Mouse (Mus musculus): Measurements from ENCODE around the gene Dlg2. TPM values are rescaled to one million over a fixed set of nuclear protein-coding genes. Genes with fewer than 3 reads are reported as not detected.

Gene Dlg2
- polyA plus RNA-seq, 1 experiment from 2014 or later = 0.87 TPM

DNA sequence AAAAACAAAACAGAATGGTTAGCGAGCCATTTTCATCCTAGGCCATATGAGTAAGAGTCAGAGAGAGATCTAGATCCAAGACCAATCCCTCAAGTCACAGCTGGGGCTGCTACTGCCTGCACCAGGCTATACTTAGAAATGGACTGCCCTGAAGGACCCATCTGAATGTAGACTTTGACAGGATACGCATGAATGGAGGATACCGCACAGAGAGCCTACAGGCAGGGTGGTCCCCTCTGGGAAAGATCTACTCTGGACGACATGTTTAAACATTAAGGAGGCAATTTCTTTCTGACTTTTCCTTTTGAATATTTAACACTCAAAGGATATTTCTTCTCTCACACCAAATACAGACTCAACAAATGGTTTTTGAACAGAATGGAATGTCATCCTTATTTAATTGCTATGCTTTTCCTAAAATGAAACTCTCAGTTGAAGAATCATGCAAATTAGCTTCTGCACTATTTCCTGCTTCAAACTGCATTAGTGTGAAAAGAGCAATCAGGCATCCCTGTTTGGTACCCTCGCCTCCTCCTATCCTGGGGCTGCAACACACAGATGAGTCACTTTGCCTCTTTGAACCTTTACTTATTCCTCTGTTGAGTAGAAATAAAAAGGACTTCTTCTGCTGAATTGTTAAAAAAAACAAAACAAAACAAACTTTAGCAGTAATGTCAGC, 1856.9 kb downstream of the Dlg2 start:
- 75% methylated on average over 5 of the region's 5 CpGs for whole genome bisulfite sequencing
- no peak for ATAC-seq (replicated peaks; ENCODE audit: low FRiP score, low read depth)
- no peaks in the 10 kb centered on the region for H3K4me1 ChIP-seq (replicated peaks; ENCODE audit: insufficient read depth, low read length)

DNA sequence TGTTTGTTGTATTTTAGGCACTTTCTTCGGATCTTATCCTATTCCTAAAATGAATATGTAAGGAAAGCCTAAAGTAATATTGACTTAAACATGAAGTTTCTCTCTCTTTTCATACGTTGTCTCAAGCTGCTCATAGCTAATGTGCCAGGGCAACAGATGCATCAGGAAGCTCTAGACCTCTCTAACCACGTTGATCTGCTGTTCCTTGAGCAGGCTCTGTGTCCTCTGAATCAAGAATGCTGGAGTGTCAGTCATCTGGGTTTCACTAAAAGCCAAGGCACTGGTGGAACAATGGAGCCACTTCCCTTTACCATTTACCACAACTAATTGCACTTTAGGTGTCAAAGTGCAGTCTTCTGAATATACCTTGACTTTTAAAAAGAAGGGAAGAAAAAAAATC, 1880.1 kb downstream of the Dlg2 start:
- Histone ChIP-seq H3K4me3 (replicated peaks; ENCODE audit: low read depth, low read length) (no peak overlapping the region), H3K4me1 (replicated peaks; ENCODE audit: insufficient read depth, low read length) (no peaks in the 10 kb centered on the region), H3K4me2 (ENCODE audit: low read length) (no peak overlapping the region), H3K9ac (ENCODE audit: low read depth, low read length) (no peak overlapping the region), H3K9me3 (replicated peaks; ENCODE audit: low read length) (no peaks in the 10 kb centered on the region), H3K36me3 (ENCODE audit: insufficient read depth, low read length) (no peaks in the 10 kb centered on the region), H3K27me3 (ENCODE audit: insufficient read depth, low read length) (no peaks in the 10 kb centered on the region), H3K27ac (no peak overlapping the region)
- no peak for TF ChIP-seq CTCF (IDR thresholded peaks at IDR 0.05; ENCODE audit: low read depth)
- DNase-seq (ENCODE audit: low spot score) (no peak), ATAC-seq (replicated peaks; ENCODE audit: low FRiP score, low read depth) (no peak)
- 78% methylated on average over 3 of the region's 3 CpGs for WGBS

More for the DNA sequence above, 1856.9 kb downstream of the Dlg2 start:
- Histone ChIP-seq H3K27ac (no peak overlapping the region), H3K36me3 (ENCODE audit: insufficient read depth, low read length) (no peaks in the 10 kb centered on the region), H3K27me3 (ENCODE audit: insufficient read depth, low read length) (no peaks in the 10 kb centered on the region), H3K4me3 (replicated peaks; ENCODE audit: low read depth, low read length) (no peak overlapping the region), H3K9me3 (replicated peaks; ENCODE audit: low read length) (no peaks in the 10 kb centered on the region), H3K9ac (ENCODE audit: low read depth, low read length) (no peak overlapping the region), H3K4me2 (ENCODE audit: low read length) (no peak overlapping the region)
- no peak for DNase-seq (ENCODE audit: low spot score)
- no peak for TF ChIP-seq CTCF (IDR thresholded peaks at IDR 0.05; ENCODE audit: low read depth)

GRCm38 (mm10) chr7:92363386-92363785, 1886.9 kb downstream of the Dlg2 start:
- H3K27ac ChIP-seq = no peak overlapping the region

GRCm38 (mm10) chr7:92363800-92364199, 1887.3 kb downstream of the Dlg2 start:
- DNase-seq (ENCODE audit: low spot score) (no peak), ATAC-seq (replicated peaks; ENCODE audit: low FRiP score, low read depth) (no peak)
- Histone ChIP-seq H3K27ac (no peak overlapping the region), H3K4me2 (ENCODE audit: low read length) (no peak overlapping the region), H3K36me3 (ENCODE audit: insufficient read depth, low read length) (no peaks in the 10 kb centered on the region), H3K9me3 (replicated peaks; ENCODE audit: low read length) (no peaks in the 10 kb centered on the region), H3K9ac (ENCODE audit: low read depth, low read length) (no peak overlapping the region), H3K4me3 (replicated peaks; ENCODE audit: low read depth, low read length) (no peak overlapping the region), H3K27me3 (ENCODE audit: insufficient read depth, low read length) (no peaks in the 10 kb centered on the region), H3K4me1 (replicated peaks; ENCODE audit: insufficient read depth, low read length) (no peaks in the 10 kb centered on the region)
- WGBS = 71% methylated on average over 4 of the region's 4 CpGs
- no peak for TF ChIP-seq CTCF (IDR thresholded peaks at IDR 0.05; ENCODE audit: low read depth)

More at GRCm38 (mm10) chr7:92363386-92363785, 1886.9 kb downstream of the Dlg2 start:
- Histone ChIP-seq H3K4me1 (replicated peaks; ENCODE audit: insufficient read depth, low read length) (no peaks in the 10 kb centered on the region), H3K27me3 (ENCODE audit: insufficient read depth, low read length) (no peaks in the 10 kb centered on the region), H3K9ac (ENCODE audit: low read depth, low read length) (no peak overlapping the region), H3K9me3 (replicated peaks; ENCODE audit: low read length) (no peaks in the 10 kb centered on the region), H3K4me3 (replicated peaks; ENCODE audit: low read depth, low read length) (no peak overlapping the region), H3K36me3 (ENCODE audit: insufficient read depth, low read length) (no peaks in the 10 kb centered on the region), H3K4me2 (ENCODE audit: low read length) (no peak overlapping the region)
- TF ChIP-seq CTCF (IDR thresholded peaks at IDR 0.05; ENCODE audit: low read depth) = no peak
- ATAC-seq (replicated peaks; ENCODE audit: low FRiP score, low read depth) (no peak), DNase-seq (ENCODE audit: low spot score) (no peak)
- 51% methylated on average over 3 of the region's 3 CpGs for WGBS

DNA sequence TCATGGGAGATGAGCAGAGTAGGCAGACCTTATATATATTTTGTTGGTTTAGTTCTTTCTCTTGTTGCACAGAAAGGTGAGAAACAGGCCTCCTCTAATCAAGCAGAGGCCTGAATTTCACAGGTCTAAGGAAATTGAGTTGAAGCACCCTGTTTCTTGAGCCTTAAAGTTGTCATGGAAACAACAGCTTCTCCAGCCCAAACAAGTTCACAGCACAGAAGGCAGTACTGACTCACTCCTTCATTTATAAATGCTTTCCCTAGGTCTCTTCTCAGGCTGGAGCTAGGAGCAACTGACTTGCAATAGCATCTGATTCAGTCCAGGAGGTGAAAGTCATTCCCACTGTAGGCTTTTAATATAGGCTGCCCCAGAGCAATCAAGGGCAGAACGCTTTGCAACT, 1890.6 kb downstream of the Dlg2 start:
- H3K9me3 ChIP-seq (replicated peaks; ENCODE audit: low read length) = no peaks in the 10 kb centered on the region
- no peaks in the 10 kb centered on the region for H3K4me1 ChIP-seq (replicated peaks; ENCODE audit: insufficient read depth, low read length)
- no peak overlapping the region for H3K27ac ChIP-seq
- DNase-seq (ENCODE audit: low spot score) (no peak), ATAC-seq (replicated peaks; ENCODE audit: low FRiP score, low read depth) (no peak)
- no peak overlapping the region for H3K4me2 ChIP-seq (ENCODE audit: low read length)
- H3K9ac ChIP-seq (ENCODE audit: low read depth, low read length) = no peak overlapping the region
- no peaks in the 10 kb centered on the region for H3K27me3 ChIP-seq (ENCODE audit: insufficient read depth, low read length)
- H3K4me3 ChIP-seq (replicated peaks; ENCODE audit: low read depth, low read length) = no peak overlapping the region
- TF ChIP-seq CTCF (IDR thresholded peaks at IDR 0.05; ENCODE audit: low read depth) = no peak
- H3K36me3 ChIP-seq (ENCODE audit: insufficient read depth, low read length) = no peaks in the 10 kb centered on the region
- 85% methylated on average over 1 of the region's 1 CpGs for WGBS

- H3K9me3 ChIP-seq (replicated peaks; ENCODE audit: low read length) = no peaks in the 10 kb centered on the region
- no peak overlapping the region for H3K4me2 ChIP-seq (ENCODE audit: low read length)
- no peak overlapping the region for H3K27ac ChIP-seq
- no peaks in the 10 kb centered on the region for H3K36me3 ChIP-seq (ENCODE audit: insufficient read depth, low read length)
- ATAC-seq (replicated peaks; ENCODE audit: low FRiP score, low read depth) (no peak), DNase-seq (ENCODE audit: low spot score) (no peak)
- H3K4me3 ChIP-seq (replicated peaks; ENCODE audit: low read depth, low read length) = no peak overlapping the region
- no peaks in the 10 kb centered on the region for H3K27me3 ChIP-seq (ENCODE audit: insufficient read depth, low read length)
- TF ChIP-seq CTCF (IDR thresholded peaks at IDR 0.05; ENCODE audit: low read depth) = no peak
- no peaks in the 10 kb centered on the region for H3K4me1 ChIP-seq (replicated peaks; ENCODE audit: insufficient read depth, low read length)
- H3K9ac ChIP-seq (ENCODE audit: low read depth, low read length) = no peak overlapping the region
Measured at GRCm38 (mm10) chr7:92370521-92370920, 1894.0 kb downstream of the Dlg2 start.

DNA sequence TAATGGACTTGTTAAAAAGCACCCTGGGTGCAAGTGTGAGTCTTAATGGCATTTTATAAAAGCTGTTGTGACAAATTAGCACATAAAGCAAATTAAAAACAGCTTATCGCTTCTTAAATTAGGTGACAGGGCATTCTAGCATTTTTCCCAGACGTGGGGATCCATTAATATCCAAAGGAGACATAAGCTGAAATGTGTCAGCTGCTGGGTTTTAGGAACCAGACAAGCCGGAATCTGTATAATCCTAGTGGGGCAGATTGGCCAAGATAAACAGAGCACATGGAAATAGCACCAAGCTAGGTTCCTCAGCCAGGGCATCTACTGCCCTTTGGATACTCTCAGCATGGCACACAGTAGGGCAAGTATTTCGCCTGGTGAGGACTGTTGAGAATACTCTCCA, 1895.2 kb downstream of the Dlg2 start:
- Histone ChIP-seq H3K36me3 (ENCODE audit: insufficient read depth, low read length) (no peaks in the 10 kb centered on the region), H3K4me3 (replicated peaks; ENCODE audit: low read depth, low read length) (no peak overlapping the region), H3K9me3 (replicated peaks; ENCODE audit: low read length) (no peaks in the 10 kb centered on the region), H3K27ac (no peak overlapping the region), H3K27me3 (ENCODE audit: insufficient read depth, low read length) (no peaks in the 10 kb centered on the region), H3K9ac (ENCODE audit: low read depth, low read length) (no peak overlapping the region), H3K4me1 (replicated peaks; ENCODE audit: insufficient read depth, low read length) (no peaks in the 10 kb centered on the region), H3K4me2 (ENCODE audit: low read length) (no peak overlapping the region)
- WGBS = 63% methylated on average over 4 of the region's 4 CpGs
- TF ChIP-seq CTCF (IDR thresholded peaks at IDR 0.05; ENCODE audit: low read depth) = no peak
- ATAC-seq (replicated peaks; ENCODE audit: low FRiP score, low read depth) (no peak), DNase-seq (ENCODE audit: low spot score) (no peak)
